Mouse (Mus musculus) thymus, adult 2 months (tissue): ENCODE data around the gene Ythdf2. TPM values are rescaled to one million over a fixed set of nuclear protein-coding genes. Genes with fewer than 3 reads are reported as not detected.
"Not testable (repeated sequence)": the region's sequence is repeated elsewhere in the genome, so short reads cannot be mapped to it uniquely, and the experiment has no call there.

Experiments
- DNase-seq: peaks from one replicate; pipeline ENCODE4 v3.0.0; 2021
- H3K27ac ChIP-seq: fragments of 200-500 bp; 2 replicates; pipeline ENCODE4 v1.5.1; 2012; ENCODE audit warnings: low read length, control low read depth; ENCODE audit not compliant: control insufficient read depth, insufficient read depth
- H3K27me3 ChIP-seq: fragments of 200-500 bp; 2 replicates; pipeline ENCODE4 v1.6.1; 2012; ENCODE audit warnings: mild to moderate bottlenecking, low read length, moderate library complexity, mixed read lengths; ENCODE audit not compliant: control insufficient read depth, insufficient read depth
- H3K36me3 ChIP-seq: fragments of 200-500 bp; 2 replicates; pipeline ENCODE4 v1.6.1; 2012; ENCODE audit warnings: mild to moderate bottlenecking, low read length, moderate library complexity; ENCODE audit not compliant: control insufficient read depth, insufficient read depth
- H3K4me1 ChIP-seq: fragments of 200-500 bp; replicated peaks from 2 replicates; pipeline ENCODE4 v1.6.1; 2012; ENCODE audit warnings: low read length; ENCODE audit not compliant: control insufficient read depth, insufficient read depth
- H3K4me3 ChIP-seq: fragments of 200-500 bp; 2 replicates; pipeline ENCODE4 v1.5.1; 2012; ENCODE audit warnings: mild to moderate bottlenecking, low read length, control low read depth, moderate library complexity; ENCODE audit not compliant: control insufficient read depth, insufficient read depth
- CTCF ChIP-seq: fragments of 200-500 bp; IDR thresholded peaks from 2 replicates; pipeline ENCODE4 v1.5.1; 2012; ENCODE audit warnings: mild to moderate bottlenecking, control low read depth, low read length, moderate library complexity, borderline replicate concordance; ENCODE audit not compliant: control insufficient read depth, poor library complexity, insufficient read depth; ENCODE audit errors: extremely low read depth
- POLR2A ChIP-seq: fragments of 200-500 bp; IDR thresholded peaks from 2 replicates; pipeline ENCODE4 v1.6.1; 2012; ENCODE audit warnings: mild to moderate bottlenecking, low read length, control low read depth, moderate library complexity; ENCODE audit not compliant: control insufficient read depth, poor library complexity, insufficient read depth; ENCODE audit errors: extremely low read depth
- WGBS: fragments of 180-500 bp; shearing (Covaris S2); methylation state at CpG from one replicate; pipeline ENCODE4 v1.1.7; 2018; 5-methylcytosine and 5-hydroxymethylcytosine counted together
- polyA plus RNA-seq: library from polyadenylated mRNA; depleted of rRNA; stranded (reverse); fragments of >200 nt; gene quantifications from 2 replicates; pipeline ENCODE4 v1.2.3, GENCODE M21; 2012

Gene Ythdf2
- polyA plus RNA-seq, 1 experiment, result 36.0 TPM

- no peak for TF ChIP-seq CTCF
- TF ChIP-seq POLR2A, result no peak
- Histone ChIP-seq H3K4me3 (no peak overlapping the region), H3K36me3 (peaks cover 91% of the 10 kb centered on the region), H3K27ac (no peak overlapping the region), H3K27me3 (no peaks in the 10 kb centered on the region), H3K4me1 (no peaks in the 10 kb centered on the region)
- 87% methylated on average over 8 of the region's 8 CpGs for WGBS
- DNase-seq, result no peak
Measured at GRCm38 (mm10) chr4:132234710-132235109, 22.6 kb upstream of the Ythdf2 start.

- TF ChIP-seq CTCF (no peak), POLR2A (no peak)
- no peaks in the 10 kb centered on the region for H3K4me1 ChIP-seq
- WGBS, result 96% methylated on average over 5 of the region's 5 CpGs
- H3K36me3 ChIP-seq, result peaks cover 98% of the 10 kb centered on the region
- H3K4me3 ChIP-seq, result no peak overlapping the region
- H3K27ac ChIP-seq, result no peak overlapping the region
- DNase-seq, result no peak
- no peaks in the 10 kb centered on the region for H3K27me3 ChIP-seq
Measured at GRCm38 (mm10) chr4:132230422-132230821, 18.3 kb upstream of the Ythdf2 start.

- DNase-seq, H3K27me3 ChIP-seq, H3K4me3 ChIP-seq, H3K27ac ChIP-seq, H3K4me1 ChIP-seq: not testable (repeated sequence)
- H3K36me3 ChIP-seq, result peaks cover 23% of the 10 kb centered on the region
- WGBS, result 98% methylated on average over 5 of the region's 5 CpGs
Measured at GRCm38 (mm10) chr4:132222001-132222400, 9.9 kb upstream of the Ythdf2 start.

- H3K4me1 ChIP-seq, H3K36me3 ChIP-seq, H3K27ac ChIP-seq, DNase-seq, H3K4me3 ChIP-seq, H3K27me3 ChIP-seq: not testable (repeated sequence)
- 91% methylated on average over 6 of the region's 6 CpGs for WGBS
Measured at GRCm38 (mm10) chr4:132218439-132218838, 6.3 kb upstream of the Ythdf2 start.

- Histone ChIP-seq H3K4me1 (no peaks in the 10 kb centered on the region), H3K27me3 (no peaks in the 10 kb centered on the region), H3K27ac (no peak overlapping the region), H3K36me3 (no peaks in the 10 kb centered on the region), H3K4me3 (no peak overlapping the region)
- no peak for DNase-seq
- 50% methylated on average over 2 of the region's 2 CpGs for WGBS
- TF ChIP-seq POLR2A (no peak), CTCF (no peak)
Measured at GRCm38 (mm10) chr4:132217781-132218180, 5.7 kb upstream of the Ythdf2 start.

GRCm38 (mm10) chr4:132216602-132217001 is 4.5 kb upstream of the Ythdf2 start:
- Histone ChIP-seq H3K36me3 (no peaks in the 10 kb centered on the region), H3K27ac (no peak overlapping the region), H3K27me3 (no peaks in the 10 kb centered on the region), H3K4me1 (peaks cover 4% of the 10 kb centered on the region; the same call in 1 of the 2 replicates), H3K4me3 (no peak overlapping the region)
- DNase-seq, result no peak
- WGBS, result 74% methylated on average over 1 of the region's 1 CpGs
- TF ChIP-seq POLR2A (no peak), CTCF (no peak)

- WGBS, result 22% methylated on average over 4 of the region's 4 CpGs
- H3K4me3 ChIP-seq, result no peak overlapping the region
- DNase-seq, result no peak
- no peaks in the 10 kb centered on the region for H3K27me3 ChIP-seq
- no peaks in the 10 kb centered on the region for H3K36me3 ChIP-seq
- TF ChIP-seq CTCF (no peak), POLR2A (no peak)
- no peak overlapping the region for H3K27ac ChIP-seq
- peaks cover 6% of the 10 kb centered on the region; the same call in 1 of the 2 replicates for H3K4me1 ChIP-seq
Measured at GRCm38 (mm10) chr4:132214847-132215246, 2.7 kb upstream of the Ythdf2 start.
